ENCODE assay signal across 9 mouse cellular contexts in the genomic region with DNA sequence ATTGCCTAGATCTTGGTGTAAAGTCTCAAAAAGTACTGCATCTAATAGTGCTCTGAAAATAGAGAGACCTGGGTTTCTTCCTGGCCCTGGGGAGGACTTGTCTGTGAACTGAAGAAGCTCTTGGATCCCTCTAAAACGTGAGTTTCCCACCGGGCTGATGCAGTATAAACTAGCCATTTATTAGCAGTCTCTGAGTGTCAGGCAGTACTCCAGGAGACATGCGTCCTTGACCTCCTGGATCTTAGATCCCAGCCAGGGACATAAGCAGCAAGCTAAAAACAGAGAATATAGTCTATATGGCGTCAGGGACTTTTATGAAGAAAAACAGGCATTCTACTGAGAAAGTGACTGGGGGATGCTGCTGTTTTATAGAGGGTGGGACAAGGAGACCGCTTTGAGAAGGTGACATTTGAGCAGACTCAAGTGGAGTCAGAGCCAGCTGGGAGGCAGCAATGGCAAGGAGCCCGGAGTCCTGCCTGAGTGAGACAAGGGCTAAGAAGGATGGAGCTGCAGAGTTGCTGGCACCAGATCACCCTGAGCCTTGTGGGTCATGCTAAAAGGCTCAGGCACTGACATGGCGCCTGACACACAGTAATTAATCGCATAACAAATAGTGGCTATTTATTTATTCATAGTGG.
DNase-seq lines count a peak whose midpoint lies in the region; ATAC-seq and TF ChIP-seq lines count a peak whose summit lies in the region.
"Had no signal": no experiment of that assay in that cellular context is flagged by ENCODE, and none has a peak within 500 bp of the region (broad histone marks: within the 10 kb centered on the region; RNA-seq: fewer than 3 reads in every experiment).

No protein-coding gene starts in this region.

- H3K4me3 ChIP-seq in heart, adult 2 months, result no peak overlapping the region
- H3K4me3 ChIP-seq in heart, embryonic 11.5 days (ENCODE audit: low read depth, low read length), result no peak overlapping the region
- H3K4me3 ChIP-seq in forebrain, embryonic 16.5 days (replicated peaks; ENCODE audit: low read length), result no peak overlapping the region
- H3K4me3 ChIP-seq in olfactory bulb, adult 2 months (ENCODE audit: insufficient read depth, low read depth, low read length), result no peak overlapping the region
- H3K4me3 ChIP-seq: neural tube, embryonic 12.5 days had no signal

- peak; percentile 62 to 75 for DNase-seq in heart, adult 2 months
- DNase-seq in adrenal gland, adult 8-10 months, result peak; percentile 72
- peak; percentile 54 to 73 for DNase-seq in kidney, postnatal 25 days
- DNase-seq in urinary bladder, adult 18-20 months (ENCODE audit: low spot score in 2 of 2), result no peak
- DNase-seq in urinary bladder, postnatal 10 days (ENCODE audit: low spot score), result no peak

- intact Hi-C loops in heart, adult 2 months (cut with DNase I), result no loop called here

- TF ChIP-seq POLR2A in heart, adult 2 months (IDR thresholded peaks at IDR 0.05; ENCODE audit: insufficient read depth, low read depth, low read length), result no peak
- TF ChIP-seq POLR2A in olfactory bulb, adult 2 months (IDR thresholded peaks at IDR 0.05; ENCODE audit: insufficient read depth, low read depth, low read length), result no peak

- no peak overlapping the region for H3K9ac ChIP-seq in heart, adult 2 months (ENCODE audit: low read depth, low read length)
- no peak overlapping the region for H3K9ac ChIP-seq in heart, embryonic 11.5 days (ENCODE audit: low read depth, low read length)
- H3K9ac ChIP-seq in forebrain, embryonic 16.5 days (replicated peaks; ENCODE audit: low read depth, low read length), result no peak overlapping the region
- H3K9ac ChIP-seq: neural tube, embryonic 12.5 days had no signal

- H3K4me2 ChIP-seq in heart, embryonic 11.5 days, result no peak overlapping the region
- no peak overlapping the region for H3K4me2 ChIP-seq in forebrain, embryonic 16.5 days (ENCODE audit: low read length)
- H3K4me2 ChIP-seq: neural tube, embryonic 12.5 days had no signal

- peak overlapping the region; percentile 26; the same call in 1 of the 2 replicates for H3K27ac ChIP-seq in heart, adult 2 months
- no peak overlapping the region for H3K27ac ChIP-seq in heart, embryonic 11.5 days (ENCODE audit: low read depth, low read length)
- H3K27ac ChIP-seq in forebrain, embryonic 16.5 days (ENCODE audit: low read length), result peak overlapping the region; percentile 45
- H3K27ac ChIP-seq in olfactory bulb, adult 2 months (ENCODE audit: insufficient read depth, low read depth, low read length), result peak overlapping the region; percentile 70
- H3K27ac ChIP-seq: neural tube, embryonic 12.5 days had no signal

- ATAC-seq in heart, embryonic 11.5 days (replicated peaks; ENCODE audit: insufficient number of reproducible peaks, low FRiP score, low TSS enrichment), result no peak
- ATAC-seq in forebrain, embryonic 16.5 days, result peak; percentile 79

- H3K27me3 ChIP-seq in heart, adult 2 months (ENCODE audit: control insufficient read depth, insufficient read depth, low read length), result no peaks in the 10 kb centered on the region
- H3K27me3 ChIP-seq in heart, embryonic 11.5 days (ENCODE audit: control insufficient read depth, insufficient read depth, low read length), result no peaks in the 10 kb centered on the region
- no peaks in the 10 kb centered on the region for H3K27me3 ChIP-seq in forebrain, embryonic 16.5 days (replicated peaks; ENCODE audit: control insufficient read depth, insufficient read depth, low read length)
- H3K27me3 ChIP-seq: neural tube, embryonic 12.5 days had no signal

- TF ChIP-seq CTCF in heart, adult 2 months (IDR thresholded peaks at IDR 0.05), result no peak
- TF ChIP-seq CTCF in olfactory bulb, adult 2 months (IDR thresholded peaks at IDR 0.05; ENCODE audit: insufficient read depth, low read depth, low read length), result no peak

- no peaks in the 10 kb centered on the region for H3K79me2 ChIP-seq in heart, adult 2 months (replicated peaks; ENCODE audit: control insufficient read depth, insufficient read depth, low read length)

- peaks cover 3% of the 10 kb centered on the region for H3K4me1 ChIP-seq in heart, adult 2 months (ENCODE audit: control insufficient read depth, insufficient read depth, low read length)
- peaks cover 12% of the 10 kb centered on the region for H3K4me1 ChIP-seq in heart, embryonic 11.5 days (ENCODE audit: control insufficient read depth, insufficient read depth, low read length)
- H3K4me1 ChIP-seq in forebrain, embryonic 16.5 days (replicated peaks; ENCODE audit: control insufficient read depth, insufficient read depth, low read length), result peaks cover 18% of the 10 kb centered on the region
- H3K4me1 ChIP-seq in olfactory bulb, adult 2 months (ENCODE audit: control insufficient read depth, insufficient read depth, low read length), result peaks cover 3% of the 10 kb centered on the region
- H3K4me1 ChIP-seq: neural tube, embryonic 12.5 days had no signal

- peaks cover 3% of the 10 kb centered on the region; the same call in 1 of the 2 replicates for H3K36me3 ChIP-seq in heart, adult 2 months (ENCODE audit: control insufficient read depth, insufficient read depth, low read length)
- H3K36me3 ChIP-seq in heart, embryonic 11.5 days (ENCODE audit: control insufficient read depth, insufficient read depth, low read length), result 0 out of 2 replicates have a peak, but pooled peaks cover 4% of the 10 kb centered on the region
- no peaks in the 10 kb centered on the region for H3K36me3 ChIP-seq in forebrain, embryonic 16.5 days (ENCODE audit: control insufficient read depth, insufficient read depth)
- H3K36me3 ChIP-seq: neural tube, embryonic 12.5 days had no signal

- no peak for TF ChIP-seq EP300 in heart, adult 2 months (IDR thresholded peaks at IDR 0.05; ENCODE audit: insufficient read depth, low read depth, low read length)

- 61% methylated on average over 8 of the region's 8 CpGs for WGBS in heart, adult 2 months
- 83% methylated on average over 8 of the region's 8 CpGs for WGBS in heart, embryonic 11.5 days (ENCODE audit: insufficient replicate concordance)
- 45% methylated on average over 8 of the region's 8 CpGs for WGBS in forebrain, embryonic 16.5 days
- 28% methylated on average over 8 of the region's 8 CpGs for WGBS in olfactory bulb, adult 2 months

- H3K9me3 ChIP-seq in heart, embryonic 11.5 days (replicated peaks; ENCODE audit: control insufficient read depth, low read length), result no peaks in the 10 kb centered on the region
- H3K9me3 ChIP-seq in forebrain, embryonic 16.5 days (ENCODE audit: control insufficient read depth, low read length), result no peaks in the 10 kb centered on the region
- H3K9me3 ChIP-seq: neural tube, embryonic 12.5 days had no signal

Comparison
In these comparisons a context has a peak if more than half of its experiments do, and no peak if none do; other contexts are left out.
1. DNase-seq: peak in heart, adult 2 months (2 of 2), adrenal gland, adult 8-10 months (single experiment) and kidney, postnatal 25 days (2 of 2); none in urinary bladder, adult 18-20 months (0 of 2) and urinary bladder, postnatal 10 days (single experiment).